Mouse (Mus musculus): ENCODE data around the gene Cyfip2.

Gene Cyfip2

GRCm38 (mm10) chr11:46308271-46308974 is 4.2 kb downstream of the Cyfip2 start:
- 54% methylated on average over 11 of the region's 11 CpGs for WGBS

- 73% methylated on average over 7 of the region's 7 CpGs for WGBS
Measured at GRCm38 (mm10) chr11:46307768-46308167, 4.9 kb downstream of the Cyfip2 start.

GRCm38 (mm10) chr11:46306776-46307175 is 5.9 kb downstream of the Cyfip2 start:
- WGBS: 31% methylated on average over 7 of the region's 7 CpGs

- 55% methylated on average over 9 of the region's 9 CpGs for WGBS
Measured at GRCm38 (mm10) chr11:46305881-46306520, 6.7 kb downstream of the Cyfip2 start.

GRCm38 (mm10) chr11:46304864-46305710 is 7.6 kb downstream of the Cyfip2 start:
- WGBS: 46% methylated on average over 9 of the region's 9 CpGs

GRCm38 (mm10) chr11:46304093-46304492 is 8.6 kb downstream of the Cyfip2 start:
- WGBS: 56% methylated on average over 10 of the region's 10 CpGs

GRCm38 (mm10) chr11:46302471-46302870 is 10.2 kb downstream of the Cyfip2 start:
- WGBS: 71% methylated on average over 9 of the region's 9 CpGs

- 49% methylated on average over 23 of the region's 23 CpGs for WGBS
Measured at GRCm38 (mm10) chr11:46301579-46302248, 10.9 kb downstream of the Cyfip2 start.

GRCm38 (mm10) chr11:46299901-46300300 is 12.8 kb downstream of the Cyfip2 start:
- WGBS: 46% methylated on average over 6 of the region's 6 CpGs

GRCm38 (mm10) chr11:46298889-46299785 is 13.5 kb downstream of the Cyfip2 start:
- 39% methylated on average over 13 of the region's 13 CpGs for WGBS

GRCm38 (mm10) chr11:46294390-46294789 is 18.3 kb downstream of the Cyfip2 start:
- 83% methylated on average over 11 of the region's 11 CpGs for WGBS

GRCm38 (mm10) chr11:46293491-46293890 is 19.2 kb downstream of the Cyfip2 start:
- 87% methylated on average over 5 of the region's 5 CpGs for WGBS

GRCm38 (mm10) chr11:46290988-46291405 is 21.7 kb downstream of the Cyfip2 start:
- 43% methylated on average over 10 of the region's 10 CpGs for WGBS

GRCm38 (mm10) chr11:46289561-46289960 is 23.1 kb downstream of the Cyfip2 start:
- 78% methylated on average over 9 of the region's 9 CpGs for WGBS

- 50% methylated on average over 4 of the region's 4 CpGs for WGBS
Measured at GRCm38 (mm10) chr11:46289022-46289421, 23.6 kb downstream of the Cyfip2 start.

- WGBS: 50% methylated on average over 5 of the region's 5 CpGs
Measured at GRCm38 (mm10) chr11:46288091-46288490, 24.6 kb downstream of the Cyfip2 start.

GRCm38 (mm10) chr11:46286803-46287202 is 25.9 kb downstream of the Cyfip2 start:
- 20% methylated on average over 6 of the region's 6 CpGs for WGBS

GRCm38 (mm10) chr11:46283800-46284199 is 28.9 kb downstream of the Cyfip2 start:
- 74% methylated on average over 6 of the region's 6 CpGs for WGBS

GRCm38 (mm10) chr11:46282612-46283011 is 30.0 kb downstream of the Cyfip2 start:
- WGBS: 55% methylated on average over 5 of the region's 5 CpGs

- 54% methylated on average over 12 of the region's 12 CpGs for WGBS
Measured at GRCm38 (mm10) chr11:46278709-46279108, 34.0 kb downstream of the Cyfip2 start.

- 64% methylated on average over 5 of the region's 5 CpGs for WGBS
Measured at GRCm38 (mm10) chr11:46278140-46278539, 34.5 kb downstream of the Cyfip2 start.
